Mouse (Mus musculus): ENCODE measurements around the gene Itgb5. TPM values are rescaled to one million over a fixed set of nuclear protein-coding genes. Genes with fewer than 3 reads are reported as not detected.
A peak's percentile ranks its signal among the peaks of the same experiment; 100 is the strongest.

The Itgb5 gene
- total and polyA plus RNA-seq, 3 experiments: 0.85 to 20.1 (median 1.8) TPM

DNA sequence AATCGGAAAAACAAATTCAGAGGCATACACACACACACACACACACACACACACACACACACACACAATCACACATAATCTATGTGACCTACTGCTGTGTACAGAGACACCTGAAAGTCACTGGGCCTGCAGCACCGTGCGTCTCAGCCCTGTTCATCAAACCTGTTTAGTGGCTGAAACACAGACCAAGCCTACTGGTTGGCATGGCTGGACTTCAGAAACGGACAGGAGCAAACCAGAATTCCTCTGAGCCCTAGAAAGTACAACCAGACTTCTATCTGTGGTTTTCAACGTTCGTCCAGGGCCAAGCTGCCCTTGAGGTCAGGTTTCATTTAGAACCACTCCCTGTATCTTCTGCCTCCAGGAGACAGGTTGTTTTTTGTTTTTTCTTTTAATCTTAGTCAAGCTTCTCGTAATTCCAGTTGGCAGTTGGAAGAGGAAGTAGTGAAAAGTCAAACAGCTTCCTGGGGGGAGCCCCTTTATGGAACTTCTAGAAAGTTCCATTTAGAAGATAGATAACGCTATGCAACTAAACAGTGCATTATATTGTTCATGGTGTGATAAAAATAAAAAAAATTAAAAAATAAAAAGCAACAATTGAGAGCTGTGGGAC, 44.3 kb upstream of the Itgb5 start:
- peaks cover 16 to 35% of the 10 kb centered on the region in 2 experiments for H3K4me1 ChIP-seq (ENCODE audit: control insufficient read depth in 1 of 2, insufficient read depth in 2 of 2)
- dilution Hi-C loops (cut with MboI; ENCODE audit: extremely low pct_ligation_motif_present, extremely low pct_unique_long_range_greater_than_20kb, low sequenced_read_pairs): no loop called here

DNA sequence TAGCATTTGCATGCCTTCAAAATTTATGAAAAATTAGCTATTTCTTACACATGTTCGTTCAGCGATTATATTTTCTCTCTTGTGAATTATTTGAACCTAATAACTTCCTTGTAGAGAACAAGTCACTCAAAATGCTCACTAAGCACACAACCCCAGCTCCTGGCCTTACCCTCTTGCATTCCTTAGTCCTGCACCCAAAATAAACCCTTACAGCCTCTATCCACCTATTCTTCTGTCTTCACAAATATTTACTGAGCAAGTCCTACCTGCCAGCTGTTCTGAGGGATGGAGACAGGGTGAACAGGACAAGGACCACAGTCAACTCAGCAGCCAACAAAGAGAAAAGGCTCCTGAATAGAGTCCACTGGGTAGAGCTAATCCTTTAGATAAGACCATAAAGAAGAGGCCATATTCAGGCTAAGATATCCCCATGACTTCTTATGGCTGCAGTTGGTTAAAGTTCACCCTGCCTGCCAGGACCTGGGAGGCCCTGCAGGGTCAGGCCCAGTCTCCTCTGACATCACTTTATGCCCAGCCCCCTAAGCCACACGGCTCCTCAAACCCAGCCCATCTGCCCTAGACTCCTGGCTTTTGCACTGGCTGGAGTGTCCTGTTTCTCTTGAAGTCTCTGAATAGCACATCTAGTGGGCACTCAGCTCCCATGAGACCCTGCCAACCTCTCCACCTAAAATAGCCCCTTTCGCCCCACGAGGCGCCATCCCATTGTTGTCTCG, 42.6 kb upstream of the Itgb5 start:
- Histone ChIP-seq H3K9ac (ENCODE audit: insufficient read depth, low read depth) (no peak overlapping the region), H3K4me3 (replicated peaks in 1 of 3; ENCODE audit: low read depth in 2 of 3, low read length in 2 of 3, poor library complexity in 1 of 3) (no peak overlapping the region), H3K4me1 (ENCODE audit: control insufficient read depth in 1 of 2, insufficient read depth in 2 of 2) (peaks cover 10 to 29% of the 10 kb centered on the region in 2 experiments), H3K36me3 (replicated peaks in 1 of 2; ENCODE audit: control insufficient read depth in 1 of 2, insufficient read depth in 1 of 2, low read length in 1 of 2) (no peaks in the 10 kb centered on the region), H3K79me2 (replicated peaks; ENCODE audit: control insufficient read depth, extremely low read depth, insufficient read depth, poor library complexity, severe bottlenecking) (no peaks in the 10 kb centered on the region), H3K27ac (ENCODE audit: insufficient read depth, low read depth) (no peak overlapping the region), H3K4me2 (ENCODE audit: insufficient read depth, low read depth, poor library complexity, severe bottlenecking) (no peak overlapping the region), H3K9me3 (replicated peaks; ENCODE audit: low read length) (peaks cover 3% of the 10 kb centered on the region), H3K27me3 (replicated peaks) (no peaks in the 10 kb centered on the region)
- in situ Hi-C loops (cut with MboI; ENCODE audit: low pct_ligation_motif_present, low pct_unique_long_range_greater_than_20kb, low sequenced_read_pairs) (no loop called here), dilution Hi-C loops (cut with MboI; ENCODE audit: extremely low pct_ligation_motif_present, extremely low pct_unique_long_range_greater_than_20kb, low sequenced_read_pairs) (no loop called here)
- no peak for TF ChIP-seq JUND (conservative IDR thresholded peaks at IDR 0.05; ENCODE audit: low read depth, low read length)
- TF ChIP-seq RCOR1 (conservative IDR thresholded peaks at IDR 0.05; ENCODE audit: low read depth, low read length): no peak
- TF ChIP-seq CHD1 (IDR thresholded peaks at IDR 0.05; ENCODE audit: low read depth, low read length): no peak
- TF ChIP-seq SMC3 (IDR thresholded peaks at IDR 0.05; ENCODE audit: low read depth, low read length): no peak
- no peak for TF ChIP-seq ZC3H11A (IDR thresholded peaks at IDR 0.05; ENCODE audit: low read depth, low read length)
- TF ChIP-seq CTCF (conservative IDR thresholded peaks at IDR 0.05 in 1 of 2, IDR thresholded peaks at IDR 0.05 in 1 of 2; ENCODE audit: low read depth in 2 of 2, low read length in 2 of 2): no peak
- no peak for TF ChIP-seq UBTF (IDR thresholded peaks at IDR 0.05; ENCODE audit: low read depth, low read length)
- no peak for TF ChIP-seq TBP (conservative IDR thresholded peaks at IDR 0.05; ENCODE audit: low read depth, low read length)
- no peak for TF ChIP-seq EP300 (IDR thresholded peaks at IDR 0.05; ENCODE audit: low read length)
- TF ChIP-seq ETS1 (conservative IDR thresholded peaks at IDR 0.05; ENCODE audit: low read depth, low read length): no peak
- no peak for TF ChIP-seq KAT2A (IDR thresholded peaks at IDR 0.05; ENCODE audit: insufficient replicate concordance, low read length)
- no peak for TF ChIP-seq ZNF384 (IDR thresholded peaks at IDR 0.05; ENCODE audit: low read depth, low read length)
- no peak for TF ChIP-seq NELFE (IDR thresholded peaks at IDR 0.05; ENCODE audit: low read depth, low read length)
- no peak for TF ChIP-seq JUN (IDR thresholded peaks at IDR 0.05; ENCODE audit: insufficient read depth, low read depth, low read length)
- TF ChIP-seq CHD2 (IDR thresholded peaks at IDR 0.05; ENCODE audit: low read length): no peak
- TF ChIP-seq USF2 (conservative IDR thresholded peaks at IDR 0.05; ENCODE audit: low read depth, low read length): no peak
- TF ChIP-seq NRF1 (IDR thresholded peaks at IDR 0.05; ENCODE audit: low read depth, low read length): no peak
- no peak for TF ChIP-seq MXI1 (IDR thresholded peaks at IDR 0.05; ENCODE audit: low read depth, low read length)
- TF ChIP-seq RAD21 (IDR thresholded peaks at IDR 0.05; ENCODE audit: low read depth, low read length): no peak
- no peak for TF ChIP-seq SIN3A (IDR thresholded peaks at IDR 0.05; ENCODE audit: low read length)
- no peak for DNase-seq (ENCODE audit: extremely low read depth)

More for the DNA sequence above, 44.3 kb upstream of the Itgb5 start:
- H3K27me3 ChIP-seq (replicated peaks): no peaks in the 10 kb centered on the region
- peak overlapping the region; percentile 22; the same call in 1 of the 2 replicates for H3K4me2 ChIP-seq (ENCODE audit: insufficient read depth, low read depth, poor library complexity, severe bottlenecking)
- H3K9ac ChIP-seq (ENCODE audit: insufficient read depth, low read depth): no peak overlapping the region
- peak; percentile 29; the same call in 1 of the 2 replicates for TF ChIP-seq IRF4 (IDR thresholded peaks at IDR 0.05; ENCODE audit: low read depth, low read length)
- TF ChIP-seq EP300 (IDR thresholded peaks at IDR 0.05; ENCODE audit: low read length): peak; percentile 55; the same call in 1 of the 2 replicates
- peak; percentile 8; the same call in 1 of the 2 replicates for TF ChIP-seq ZNF384 (IDR thresholded peaks at IDR 0.05; ENCODE audit: low read depth, low read length)
- TF ChIP-seq MYC (IDR thresholded peaks at IDR 0.05; ENCODE audit: low read depth, low read length): no peak
- H3K9me3 ChIP-seq (replicated peaks; ENCODE audit: low read length): peaks cover 3% of the 10 kb centered on the region
- H3K79me2 ChIP-seq (replicated peaks; ENCODE audit: control insufficient read depth, extremely low read depth, insufficient read depth, poor library complexity, severe bottlenecking): no peaks in the 10 kb centered on the region
- no peak overlapping the region for H3K27ac ChIP-seq (ENCODE audit: insufficient read depth, low read depth)
- in situ Hi-C loops (cut with MboI; ENCODE audit: low pct_ligation_motif_present, low pct_unique_long_range_greater_than_20kb, low sequenced_read_pairs): no loop called here
- no peaks in the 10 kb centered on the region for H3K36me3 ChIP-seq (replicated peaks in 1 of 2; ENCODE audit: control insufficient read depth in 1 of 2, insufficient read depth in 1 of 2, low read length in 1 of 2)
- peak; percentile 50 for DNase-seq (ENCODE audit: extremely low read depth)
- no peak overlapping the region for H3K4me3 ChIP-seq (replicated peaks in 1 of 3; ENCODE audit: low read depth in 2 of 3, low read length in 2 of 3, poor library complexity in 1 of 3)

Data from CH12.LX (cell line).